Mouse (Mus musculus) B cell, adult 67 days (primary cell): ENCODE results near the gene St7l. TPM values are rescaled to one million over a fixed set of nuclear protein-coding genes. Genes with fewer than 3 reads are reported as not detected.

Experiments used
- total RNA-seq, 2 experiments: library from RNA; stranded (reverse); gene quantifications; 4 replicates each; pipeline ENCODE4 v1.2.4; 2023

St7l gene
- 10 to 100 TPM; 20.2 to 20.5 TPM for total RNA-seq

GRCm38 (mm10) chr3:104863786-104864650, at the start of gene St7l, which contains the start of gene Capza1:
TSS of gene St7l (plus strand) at chr3:104864005.
TSS of gene Capza1 (minus strand) at chr3:104864505.

GRCm38 (mm10) chr3:104817991-104818748, 45.6 kb upstream of the St7l start, which contains the start of gene Mov10:
TSS of gene Mov10 (minus strand) at chr3:104818563.

GRCm38 (mm10) chr3:104961066-104962059, 97.6 kb downstream of the St7l start, which contains the start of gene Wnt2b:
TSS of gene Wnt2b (minus strand) at chr3:104961921.

Other genes with a start within 250 kb of the St7l start
- 10 to 100 TPM in 1 of 2 experiments, 1 to 10 TPM in 1; 8.4 to 14.0 TPM for gene Slc16a1, start 225.3 kb upstream of the St7l start, total RNA-seq
- not detected for gene Ppm1j, start 82.9 kb upstream of the St7l start, total RNA-seq
- not detected for gene Fam19a3, start 82.2 kb upstream of the St7l start, total RNA-seq
- not detected for gene Rhoc, start 75.6 kb upstream of the St7l start, total RNA-seq
- gene Mov10, start 45.4 kb upstream of the St7l start, total RNA-seq, result 10 to 100 TPM; 28.1 to 32.9 TPM
- 100 to 1,000 TPM; 172 to 182 TPM for gene Capza1, start 500 bp downstream of the St7l start, total RNA-seq
- not detected for gene Wnt2b, start 97.9 kb downstream of the St7l start, total RNA-seq
- under 1 TPM in 1 of 2 experiments, not detected in 1; 0.15 TPM for gene Cttnbp2nl, start 189.1 kb downstream of the St7l start, total RNA-seq
- gene 4930564D02Rik, start 202.8 kb downstream of the St7l start, total RNA-seq, result not detected